Mouse (Mus musculus) megakaryocyte, adult 5-6 weeks (primary cell): ENCODE results near the gene Rps29. TPM values are rescaled to one million over a fixed set of nuclear protein-coding genes. Genes with fewer than 3 reads are reported as not detected.
A peak's percentile ranks its signal among the peaks of the same experiment; 100 is the strongest.

Experiments
- ATAC-seq: 2 replicates; pipeline ENCODE4 v1.8.0; 2016; ENCODE audit warnings: mild to moderate bottlenecking, inconsistent platforms; ENCODE audit not compliant: poor library complexity, severe bottlenecking
- total RNA-seq, 2 experiments: library from RNA; stranded (forward) in 1 of 2; stranded (reverse) in 1 of 2; fragments of 153-499, 151-499 nt in 1 of 2; fragments of 221-1000, 200-1000 nt in 1 of 2; gene quantifications; 2 replicates each; pipeline versions ENCODE4 v1.2.3 to v1.2.4; 2015 to 2017

The Rps29 gene
- total RNA-seq, 2 experiments from 2014 or later, result 1,670 to 1,804 TPM

DNA sequence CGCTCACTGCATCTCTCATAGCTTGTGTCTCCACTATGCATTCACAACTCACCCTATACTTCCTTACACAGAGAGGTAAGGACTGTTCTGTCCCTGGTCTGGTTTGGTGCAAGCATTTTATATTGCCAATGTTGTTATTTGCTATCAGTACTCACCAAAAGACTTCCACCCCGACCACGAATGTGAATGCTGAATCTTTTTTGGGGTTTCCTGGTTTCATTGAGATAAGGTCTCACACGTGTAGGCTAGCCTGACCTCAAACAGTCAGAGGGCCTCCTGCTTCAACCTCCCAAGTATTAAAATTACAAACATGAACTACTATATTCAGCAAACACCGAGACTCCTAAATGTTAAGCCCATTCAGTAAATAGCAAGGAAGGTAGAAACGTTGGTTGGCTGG, 27.7 kb downstream of the Rps29 start:
- no peak for ATAC-seq

DNA sequence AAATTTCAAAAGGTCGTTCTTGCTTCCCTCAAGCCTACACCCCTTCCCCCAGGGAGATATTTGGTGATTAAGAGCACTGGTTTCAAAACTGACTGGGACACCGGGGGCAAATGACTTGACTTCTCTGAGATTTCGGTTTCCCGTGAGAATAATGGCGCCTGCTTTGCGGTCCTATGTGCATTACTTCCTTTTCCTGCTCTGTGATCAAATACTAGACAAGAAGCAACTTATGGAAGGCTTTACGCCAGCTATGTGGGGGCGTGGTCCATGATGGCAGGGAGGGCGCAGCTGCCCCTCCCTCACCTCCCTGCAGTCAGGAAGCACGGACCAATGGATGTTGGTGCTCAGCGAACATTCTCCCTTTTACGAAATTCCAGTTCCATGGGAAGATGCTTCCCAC, 28.5 kb downstream of the Rps29 start:
- peak; percentile 38; the same call in 1 of the 2 replicates for ATAC-seq

DNA sequence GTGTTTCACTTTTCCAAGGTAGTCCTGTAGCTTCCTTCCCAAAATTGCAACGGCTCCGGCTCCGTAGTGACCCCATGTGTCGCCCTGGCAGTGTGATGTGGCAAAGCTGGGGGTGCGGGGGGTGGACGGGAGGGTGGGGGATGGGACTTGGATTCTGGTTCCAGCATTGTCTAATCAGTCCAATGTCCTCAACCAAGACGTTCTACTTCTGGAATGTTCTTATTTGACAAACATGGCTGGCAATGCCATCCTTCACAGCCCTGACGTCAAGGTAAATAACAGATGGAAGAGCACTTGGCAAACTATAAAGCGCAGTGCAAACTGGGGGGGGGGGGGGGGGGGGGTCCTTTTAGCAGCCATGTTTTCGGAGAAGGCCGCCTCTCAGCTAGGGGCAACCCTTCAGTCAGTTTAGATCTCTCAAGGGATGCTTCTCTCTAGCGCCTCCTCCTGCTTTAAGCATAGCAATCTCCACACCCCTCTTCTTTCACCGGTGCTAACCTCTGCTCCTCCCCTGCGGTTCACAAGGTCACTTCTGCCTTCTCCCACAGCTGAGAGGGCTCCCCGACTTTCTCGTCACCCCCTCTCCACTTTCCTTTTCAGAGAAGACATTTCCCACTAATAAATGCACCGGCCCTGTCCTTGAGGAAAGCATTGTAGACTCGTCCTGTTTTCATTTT, 29.2 kb downstream of the Rps29 start:
- ATAC-seq, result peak; percentile 50

DNA sequence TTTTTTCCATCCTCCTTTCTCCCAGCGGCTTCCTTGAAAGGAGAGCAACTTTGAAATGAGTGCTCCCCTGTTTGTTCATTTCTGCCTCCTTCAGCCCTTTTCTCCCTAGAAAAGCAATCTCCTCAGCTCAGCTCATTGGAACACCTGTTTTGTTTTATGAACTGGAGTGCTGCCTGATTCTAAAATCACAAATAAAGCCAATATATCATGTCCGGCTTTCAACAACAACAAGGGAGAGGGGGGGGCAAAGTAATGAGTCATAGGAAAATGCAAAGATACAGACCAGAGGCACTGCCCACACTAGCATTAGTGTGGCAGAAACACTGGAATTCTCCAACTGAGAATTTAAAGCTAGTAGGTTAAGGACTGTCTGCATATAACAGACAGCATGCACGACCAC, 31.4 kb downstream of the Rps29 start:
- no peak for ATAC-seq

DNA sequence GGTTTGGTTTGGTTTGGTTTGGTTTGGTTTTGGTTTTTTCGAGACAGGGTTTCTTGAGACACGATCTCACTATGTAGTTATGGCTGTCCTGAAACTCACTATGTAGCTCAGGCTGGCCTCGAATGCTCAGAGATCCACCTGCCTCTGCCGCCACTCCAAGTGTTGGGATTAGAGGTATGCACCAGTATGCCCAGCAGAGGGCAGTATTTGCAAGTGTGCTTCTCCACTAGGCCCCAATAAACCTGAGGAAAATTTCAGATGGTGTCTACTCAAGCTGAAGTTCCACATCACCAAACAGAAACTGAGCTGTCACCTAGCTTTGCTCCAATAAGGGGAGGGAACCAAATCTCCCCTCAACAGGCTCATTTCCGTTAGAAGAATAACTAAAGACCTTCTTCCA, 31.8 kb downstream of the Rps29 start:
- peak; percentile 55 for ATAC-seq

DNA sequence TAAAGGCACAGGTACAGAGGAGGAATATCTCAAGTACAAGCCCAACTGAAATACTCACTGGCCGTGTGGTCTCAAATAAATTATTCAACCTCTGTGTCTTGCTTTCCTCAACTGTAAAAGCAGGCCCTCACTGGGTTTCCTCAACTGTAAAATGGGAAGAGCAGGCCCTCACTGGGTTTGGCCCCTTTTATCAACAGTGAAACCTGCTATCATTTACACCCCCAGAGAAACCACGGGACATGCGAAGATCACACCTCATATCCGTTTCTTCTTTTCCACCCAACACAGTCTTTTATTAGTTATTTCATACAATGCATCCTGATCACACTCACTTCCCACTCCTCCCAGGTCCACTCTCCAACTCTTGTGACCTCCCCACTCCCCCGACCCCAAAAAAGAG, 33.9 kb downstream of the Rps29 start:
- ATAC-seq, result no peak

DNA sequence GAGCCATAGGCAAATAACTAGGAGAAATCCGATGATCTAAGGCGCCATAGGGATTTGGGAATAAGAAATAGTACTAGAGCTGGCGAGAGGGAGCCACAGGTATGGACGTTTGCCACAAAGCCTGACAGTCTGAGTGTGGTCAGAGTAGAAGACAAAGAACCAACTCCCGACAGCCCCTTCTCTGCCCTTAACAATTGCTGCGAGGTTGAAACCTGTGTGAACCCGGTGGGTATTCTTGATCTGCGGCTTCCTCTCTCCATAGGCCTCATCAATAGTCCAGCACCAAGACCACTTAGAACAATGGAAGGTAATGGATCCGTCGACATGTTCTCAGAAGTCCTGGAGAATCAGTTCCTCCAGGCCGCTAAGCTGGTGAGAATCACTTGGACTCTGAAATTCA, 36.2 kb downstream of the Rps29 start:
- peak; percentile 83 for ATAC-seq

DNA sequence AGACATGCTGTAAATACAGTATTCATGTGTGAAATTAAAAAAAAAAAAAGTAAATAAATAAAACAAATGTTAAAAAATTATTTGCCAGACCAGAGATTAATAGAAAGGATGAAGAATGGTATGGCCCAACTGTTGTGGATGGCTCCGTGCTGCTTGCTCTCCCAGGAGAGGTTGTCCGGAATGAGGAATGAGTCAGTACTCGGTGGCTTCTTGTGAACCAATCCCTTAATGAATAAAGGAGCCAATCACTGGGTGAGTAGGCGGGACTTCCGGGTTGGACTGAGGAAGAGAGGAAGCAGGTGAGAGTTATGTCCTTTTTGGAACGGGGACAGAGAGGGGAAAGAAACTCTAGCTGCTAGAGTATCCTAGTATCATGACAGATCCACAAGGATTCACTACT, 39.1 kb downstream of the Rps29 start:
- ATAC-seq, result no peak

Other genes starting within 250 kb of the Rps29 start
- 23.3 and 27.6 TPM in 2 replicates for gene Lrr1, start 9.6 kb upstream of the Rps29 start, total RNA-seq (2015)
- 13.3 and 13.7 TPM in 2 replicates for gene Lrr1, start 9.6 kb upstream of the Rps29 start, total RNA-seq (2017)
- 691 and 759 TPM in 2 replicates for gene Rpl36al, start 24.9 kb upstream of the Rps29 start, total RNA-seq (2015)
- gene Rpl36al, start 24.9 kb upstream of the Rps29 start, total RNA-seq (2017), result 982 and 1,157 TPM in 2 replicates
- 82.9 and 91.6 TPM in 2 replicates for gene Mgat2, start 25.0 kb upstream of the Rps29 start, total RNA-seq (2015)
- gene Mgat2, start 25.0 kb upstream of the Rps29 start, total RNA-seq (2017), result 89.3 and 91.9 TPM in 2 replicates
- gene Gm49383, start 37.9 kb upstream of the Rps29 start, total RNA-seq (2015), result 1.8 and 4.7 TPM in 2 replicates
- 18.6 and 18.8 TPM in 2 replicates for gene Gm49383, start 37.9 kb upstream of the Rps29 start, total RNA-seq (2017)
- gene Dnaaf2, start 39.2 kb upstream of the Rps29 start, total RNA-seq (2015), result 3.7 and 4.4 TPM in 2 replicates
- gene Dnaaf2, start 39.2 kb upstream of the Rps29 start, total RNA-seq (2017), result 3.5 and 7.2 TPM in 2 replicates
- gene Gm49384, start 45.1 kb upstream of the Rps29 start, total RNA-seq (2015), result 8.8 and 19.8 TPM in 2 replicates
- gene Gm49384, start 45.1 kb upstream of the Rps29 start, total RNA-seq (2017), result 8.3 and 12.8 TPM in 2 replicates
- 35.6 and 50.8 TPM in 2 replicates for gene Pole2, start 69.0 kb upstream of the Rps29 start, total RNA-seq (2015)
- gene Pole2, start 69.0 kb upstream of the Rps29 start, total RNA-seq (2017), result 22.5 and 31.2 TPM in 2 replicates
- gene Klhdc1, start 82.0 kb upstream of the Rps29 start, total RNA-seq (2015), result 0.91 and 3.5 TPM in 2 replicates
- gene Klhdc1, start 82.0 kb upstream of the Rps29 start, total RNA-seq (2017), result 2.9 and 5.1 TPM in 2 replicates
- 35.7 and 38.6 TPM in 2 replicates for gene Klhdc2, start 137.5 kb upstream of the Rps29 start, total RNA-seq (2015)
- 34.6 and 36.8 TPM in 2 replicates for gene Klhdc2, start 137.5 kb upstream of the Rps29 start, total RNA-seq (2017)
- 43.7 and 44.6 TPM in 2 replicates for gene Nemf, start 198.0 kb upstream of the Rps29 start, total RNA-seq (2015)
- gene Nemf, start 198.0 kb upstream of the Rps29 start, total RNA-seq (2017), result 67.3 and 79.7 TPM in 2 replicates
- gene Arf6, start 213.0 kb upstream of the Rps29 start, total RNA-seq (2015), result 78.8 and 94.8 TPM in 2 replicates
- gene Arf6, start 213.0 kb upstream of the Rps29 start, total RNA-seq (2017), result 125 and 133 TPM in 2 replicates
- gene Gm9887, start 213.3 kb upstream of the Rps29 start, total RNA-seq (2015), result not detected in 2 replicates
- gene Gm9887, start 213.3 kb upstream of the Rps29 start, total RNA-seq (2017), result not detected in 2 replicates